Mouse (Mus musculus): ENCODE measurements around the gene Pex7.

Pex7 gene

DNA sequence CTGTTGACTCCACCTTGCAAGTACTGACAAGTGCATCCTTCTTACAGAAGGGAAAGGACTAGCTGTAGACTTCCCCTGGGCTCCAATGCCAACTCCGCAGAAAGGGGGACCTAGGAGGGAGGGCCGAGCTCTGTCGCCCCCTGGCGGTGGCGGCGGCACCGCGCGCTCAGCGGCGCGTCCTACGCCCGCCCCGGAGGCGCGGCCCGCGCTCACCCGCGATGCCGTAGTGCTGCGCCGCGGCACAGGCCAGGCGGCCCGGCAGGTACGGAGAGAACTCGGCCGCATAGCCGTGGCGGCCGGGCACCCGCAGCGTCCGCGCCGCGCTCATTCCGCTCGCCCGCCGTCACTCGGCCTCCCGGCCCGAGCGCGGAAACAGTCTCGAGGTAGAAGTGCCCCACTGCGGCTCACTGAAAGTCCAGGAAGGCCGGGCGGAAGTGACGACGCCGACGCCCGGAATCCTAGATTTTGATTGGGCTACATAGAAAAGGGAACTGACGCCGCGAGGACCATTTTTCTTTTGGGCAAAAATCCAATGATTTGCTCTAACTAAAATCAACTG, at the start of gene Pex7:
Gene Pex7 (minus strand): TSS at position 444 of the 559 bp plus-strand sequence.
- Histone ChIP-seq H3K36me3 (ENCODE audit: control insufficient read depth, insufficient read depth, low read length, poor library complexity, severe bottlenecking) (no peaks in the 10 kb centered on the region), H3K27me3 (ENCODE audit: control insufficient read depth, insufficient read depth, low read length, poor library complexity, severe bottlenecking) (no peaks in the 10 kb centered on the region)
- DNase-seq (ENCODE audit: low read depth, low spot score), result peak; percentile 95

DNA sequence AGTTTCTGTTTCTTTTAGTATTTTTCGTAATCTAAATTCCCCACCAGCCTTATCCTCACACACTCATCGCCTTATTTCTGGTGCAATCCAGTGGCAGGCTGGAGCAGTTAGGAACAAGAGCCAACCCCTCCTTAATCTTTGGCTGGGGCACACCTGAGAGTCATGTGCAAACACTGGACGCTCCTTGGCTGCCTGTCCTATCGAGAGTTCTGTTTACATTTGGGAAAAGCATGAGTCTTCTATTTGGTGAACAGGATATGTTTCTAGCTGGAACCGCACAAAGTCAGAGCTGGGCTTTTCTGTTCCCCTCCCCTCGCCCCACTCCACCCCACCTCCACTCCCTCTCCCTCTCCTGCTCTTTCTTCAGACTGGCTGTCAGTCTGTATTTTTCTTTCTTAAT, 49.3 kb upstream of the Pex7 start:
- no peak for DNase-seq (ENCODE audit: low read depth, low spot score)
- 0 out of 2 replicates have a peak, but pooled peaks cover 1% of the 10 kb centered on the region for H3K36me3 ChIP-seq (ENCODE audit: control insufficient read depth, insufficient read depth, low read length, poor library complexity, severe bottlenecking)
- no peaks in the 10 kb centered on the region for H3K27me3 ChIP-seq (ENCODE audit: control insufficient read depth, insufficient read depth, low read length, poor library complexity, severe bottlenecking)

DNA sequence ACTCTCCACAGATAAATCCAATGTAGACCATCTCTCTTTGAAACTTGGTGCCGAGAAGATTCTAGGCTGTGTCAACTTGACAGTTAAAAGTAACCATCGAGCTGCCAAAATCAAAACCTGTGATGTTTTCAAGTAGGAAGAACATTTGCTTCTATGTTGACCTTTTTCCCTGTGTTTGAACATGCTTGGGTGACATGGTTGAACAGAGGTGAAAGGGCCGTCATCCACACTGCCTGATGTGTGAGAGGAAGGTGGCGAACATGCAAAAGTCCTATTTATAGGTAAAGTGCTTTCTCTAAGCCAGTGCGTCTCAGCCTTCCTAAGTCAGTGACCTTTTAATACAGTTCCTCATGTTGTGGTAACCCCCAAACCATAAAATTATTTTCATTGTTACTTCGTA, 48.3 kb upstream of the Pex7 start:
- no peaks in the 10 kb centered on the region for H3K27me3 ChIP-seq (ENCODE audit: control insufficient read depth, insufficient read depth, low read length, poor library complexity, severe bottlenecking)
- peak; percentile 36 for DNase-seq (ENCODE audit: low read depth, low spot score)
- H3K36me3 ChIP-seq (ENCODE audit: control insufficient read depth, insufficient read depth, low read length, poor library complexity, severe bottlenecking), result 0 out of 2 replicates have a peak, but pooled peaks cover 4% of the 10 kb centered on the region

DNA sequence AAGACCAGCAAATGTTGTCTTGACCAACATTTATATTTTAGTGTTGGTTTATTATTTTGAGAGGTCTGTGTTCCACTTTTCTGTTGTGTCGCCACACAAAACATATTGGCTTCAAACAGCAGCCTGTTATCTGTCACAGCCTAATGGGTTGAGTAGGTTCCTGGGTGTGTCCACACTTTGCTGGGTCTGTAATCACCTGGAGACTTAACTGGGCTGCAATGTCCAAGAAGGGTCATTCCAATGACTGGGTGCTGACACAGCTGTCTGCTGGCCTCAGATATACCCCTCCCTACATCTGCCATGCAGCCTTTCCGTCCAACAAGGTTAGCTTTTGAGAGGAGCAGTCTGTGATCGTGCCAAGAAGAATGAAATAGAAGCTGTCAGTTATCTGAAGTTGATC, 47.1 kb upstream of the Pex7 start:
- H3K27me3 ChIP-seq (ENCODE audit: control insufficient read depth, insufficient read depth, low read length, poor library complexity, severe bottlenecking), result no peaks in the 10 kb centered on the region
- no peak for DNase-seq (ENCODE audit: low read depth, low spot score)
- H3K36me3 ChIP-seq (ENCODE audit: control insufficient read depth, insufficient read depth, low read length, poor library complexity, severe bottlenecking), result 0 out of 2 replicates have a peak, but pooled peaks cover 4% of the 10 kb centered on the region

DNA sequence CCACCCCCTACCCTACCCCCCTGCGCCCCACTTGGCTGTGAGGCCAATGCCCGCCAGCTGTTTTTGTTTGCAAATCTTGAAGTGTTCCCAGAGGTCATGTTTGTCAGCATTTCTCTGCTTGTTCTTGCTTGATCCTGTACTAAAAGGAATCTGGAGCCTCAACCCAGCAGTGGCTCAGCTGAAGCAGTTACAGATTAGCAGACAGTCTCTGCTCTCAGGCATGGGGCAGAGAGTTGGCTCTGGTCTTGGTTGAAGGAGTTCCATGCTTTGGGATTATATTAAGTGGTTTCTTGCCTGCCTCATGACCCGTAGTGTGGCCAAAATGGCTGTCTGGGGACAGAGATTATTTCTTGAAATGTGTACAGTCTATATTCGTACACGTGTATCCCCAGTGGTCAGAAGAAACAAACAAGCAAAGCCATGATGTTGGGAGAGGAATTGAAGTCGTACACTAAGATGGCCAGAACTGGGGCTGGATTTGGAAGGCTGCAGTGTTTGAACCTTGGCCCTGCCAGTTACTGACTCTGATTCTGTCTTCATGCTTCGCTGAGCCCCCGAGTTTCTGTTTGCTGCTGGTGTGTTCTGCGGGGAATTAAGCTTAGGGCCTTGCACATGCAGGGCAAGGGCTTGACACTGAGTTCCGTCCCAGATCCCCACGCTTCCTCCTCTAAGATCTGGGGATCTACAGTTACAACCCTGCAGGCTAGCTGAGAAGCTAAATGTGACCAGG, 45.7 kb upstream of the Pex7 start:
- no peaks in the 10 kb centered on the region for H3K27me3 ChIP-seq (ENCODE audit: control insufficient read depth, insufficient read depth, low read length, poor library complexity, severe bottlenecking)
- DNase-seq (ENCODE audit: low read depth, low spot score), result peak; percentile 48

DNA sequence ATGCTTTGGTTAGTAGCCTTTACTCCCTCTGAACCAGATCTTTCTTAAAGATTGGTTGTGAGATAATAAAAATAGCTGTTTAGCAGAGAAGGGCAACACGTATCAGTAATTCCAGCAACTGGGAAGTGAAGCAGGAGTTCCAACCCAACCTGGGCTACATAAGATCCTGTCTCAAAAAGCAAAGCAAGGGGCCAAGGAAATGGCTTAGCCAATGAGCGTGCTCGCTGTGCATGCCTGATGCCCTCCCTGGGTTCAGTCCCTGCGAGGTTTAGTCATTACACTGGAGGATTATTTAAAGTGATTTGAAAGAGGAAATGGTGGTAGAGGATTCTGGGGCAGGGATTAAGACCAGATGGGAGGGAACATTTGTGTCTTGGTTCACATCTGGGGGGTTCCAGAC, 41.6 kb upstream of the Pex7 start:
- DNase-seq (ENCODE audit: low read depth, low spot score), result no peak
- Histone ChIP-seq H3K27me3 (ENCODE audit: control insufficient read depth, insufficient read depth, low read length, poor library complexity, severe bottlenecking) (no peaks in the 10 kb centered on the region), H3K36me3 (ENCODE audit: control insufficient read depth, insufficient read depth, low read length, poor library complexity, severe bottlenecking) (0 out of 2 replicates have a peak, but pooled peaks cover 4% of the 10 kb centered on the region)

More for the DNA sequence above, 45.7 kb upstream of the Pex7 start:
- H3K36me3 ChIP-seq (ENCODE audit: control insufficient read depth, insufficient read depth, low read length, poor library complexity, severe bottlenecking), result 0 out of 2 replicates have a peak, but pooled peaks cover 4% of the 10 kb centered on the region

DNA sequence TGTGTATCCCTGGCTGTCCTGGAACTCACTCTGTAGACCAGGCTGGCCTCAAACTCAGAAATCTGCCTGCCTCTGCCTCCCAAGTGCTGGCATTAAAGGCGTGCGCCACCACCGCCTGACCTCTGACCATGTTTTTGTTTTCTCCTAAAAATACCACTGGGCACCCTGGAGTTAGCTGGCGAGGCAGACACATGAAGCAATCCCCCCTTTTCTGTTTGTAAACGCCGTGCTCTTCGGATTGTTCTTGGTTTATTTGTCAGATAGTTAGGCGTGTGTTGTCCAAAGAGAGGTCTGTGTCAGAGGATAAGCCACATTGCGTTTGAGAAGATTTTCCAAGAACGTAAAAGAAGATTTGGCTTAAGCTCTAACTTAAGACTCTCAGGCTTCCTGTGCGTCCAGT, 40.9 kb upstream of the Pex7 start:
- Histone ChIP-seq H3K27me3 (ENCODE audit: control insufficient read depth, insufficient read depth, low read length, poor library complexity, severe bottlenecking) (no peaks in the 10 kb centered on the region), H3K36me3 (ENCODE audit: control insufficient read depth, insufficient read depth, low read length, poor library complexity, severe bottlenecking) (0 out of 2 replicates have a peak, but pooled peaks cover 4% of the 10 kb centered on the region)
- no peak for DNase-seq (ENCODE audit: low read depth, low spot score)

DNA sequence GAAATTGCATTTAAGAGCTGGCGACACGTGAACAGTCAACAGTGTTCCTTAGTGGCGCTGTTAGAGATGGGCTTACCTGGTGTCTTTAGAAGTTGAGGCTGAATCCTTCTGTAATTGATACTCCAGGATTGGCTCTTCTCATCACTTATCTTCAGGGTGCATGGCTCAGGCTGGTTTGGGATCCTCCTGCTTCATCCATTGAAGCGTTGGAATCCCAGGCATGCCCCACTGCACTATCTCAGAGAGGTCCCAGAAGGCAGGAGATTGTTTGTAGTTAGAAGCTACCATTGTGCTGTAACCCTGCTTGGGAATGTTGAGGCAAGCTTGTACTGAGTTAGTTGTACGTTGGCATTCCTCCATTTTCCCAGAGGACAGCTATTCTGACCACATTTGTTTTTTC, 40.4 kb upstream of the Pex7 start:
- H3K36me3 ChIP-seq (ENCODE audit: control insufficient read depth, insufficient read depth, low read length, poor library complexity, severe bottlenecking), result 0 out of 2 replicates have a peak, but pooled peaks cover 4% of the 10 kb centered on the region
- DNase-seq (ENCODE audit: low read depth, low spot score), result no peak
- H3K27me3 ChIP-seq (ENCODE audit: control insufficient read depth, insufficient read depth, low read length, poor library complexity, severe bottlenecking), result no peaks in the 10 kb centered on the region

DNA sequence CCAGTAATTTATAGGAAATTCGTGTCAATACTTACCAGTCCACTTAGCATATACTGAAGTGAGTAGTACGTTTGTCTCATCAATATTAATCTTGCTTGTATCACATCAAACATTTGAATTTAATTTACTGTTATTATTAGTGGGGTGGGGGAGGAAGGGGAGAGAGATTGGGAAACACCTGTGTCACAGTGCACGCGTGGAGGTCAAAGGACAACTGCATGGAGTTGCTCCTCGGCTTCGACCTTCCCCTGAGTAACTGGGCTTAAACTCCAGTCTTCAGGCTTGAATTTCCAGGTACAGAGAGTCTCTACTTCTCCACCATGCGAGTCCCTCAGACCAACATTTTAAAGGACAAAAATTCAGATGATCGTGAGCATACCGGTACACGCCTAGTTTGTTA, 40.0 kb upstream of the Pex7 start:
- no peaks in the 10 kb centered on the region for H3K27me3 ChIP-seq (ENCODE audit: control insufficient read depth, insufficient read depth, low read length, poor library complexity, severe bottlenecking)
- no peak for DNase-seq (ENCODE audit: low read depth, low spot score)
- H3K36me3 ChIP-seq (ENCODE audit: control insufficient read depth, insufficient read depth, low read length, poor library complexity, severe bottlenecking), result 0 out of 2 replicates have a peak, but pooled peaks cover 4% of the 10 kb centered on the region

DNA sequence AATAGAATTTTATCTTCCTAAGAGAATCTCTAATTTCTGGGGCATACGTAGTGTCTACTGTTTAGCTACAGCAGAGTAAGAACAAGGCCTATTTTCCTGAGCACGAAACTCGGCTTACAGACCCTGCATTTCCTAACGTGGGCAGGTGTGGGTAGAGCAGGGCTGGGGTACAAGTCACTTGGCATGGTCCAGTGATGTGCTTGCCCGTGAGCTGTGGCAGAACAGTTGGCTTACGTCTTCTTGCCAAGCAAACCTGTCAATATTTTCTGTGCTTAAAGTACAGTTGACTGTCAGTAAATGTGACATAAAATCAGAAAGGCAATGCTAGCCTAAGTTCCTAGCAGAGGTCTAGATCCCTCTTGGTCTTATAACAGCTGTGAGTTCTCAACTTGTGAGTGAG, 39.2 kb upstream of the Pex7 start:
- H3K36me3 ChIP-seq (ENCODE audit: control insufficient read depth, insufficient read depth, low read length, poor library complexity, severe bottlenecking), result 0 out of 2 replicates have a peak, but pooled peaks cover 1% of the 10 kb centered on the region
- no peak for DNase-seq (ENCODE audit: low read depth, low spot score)
- no peaks in the 10 kb centered on the region for H3K27me3 ChIP-seq (ENCODE audit: control insufficient read depth, insufficient read depth, low read length, poor library complexity, severe bottlenecking)

DNA sequence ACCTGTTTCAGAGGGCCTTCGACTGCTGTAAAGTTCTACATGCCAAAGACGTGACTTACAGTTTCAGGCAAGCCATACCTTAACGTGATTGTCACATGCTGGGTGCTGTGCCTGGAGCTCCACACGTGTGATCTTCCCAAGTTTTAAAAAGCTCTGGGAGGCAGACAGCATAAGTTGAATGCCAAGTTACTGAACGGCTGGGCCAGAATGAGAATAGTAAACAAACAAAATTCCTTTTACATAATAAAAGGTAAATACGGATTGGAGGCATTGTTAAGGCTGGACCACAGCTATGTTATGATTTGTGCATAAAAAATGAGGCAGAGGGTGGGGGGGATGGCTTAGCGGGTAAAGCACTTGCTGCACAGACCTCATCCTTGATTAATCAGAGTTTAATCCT, 38.2 kb upstream of the Pex7 start:
- Histone ChIP-seq H3K36me3 (ENCODE audit: control insufficient read depth, insufficient read depth, low read length, poor library complexity, severe bottlenecking) (no peaks in the 10 kb centered on the region), H3K27me3 (ENCODE audit: control insufficient read depth, insufficient read depth, low read length, poor library complexity, severe bottlenecking) (no peaks in the 10 kb centered on the region)
- DNase-seq (ENCODE audit: low read depth, low spot score), result no peak

DNA sequence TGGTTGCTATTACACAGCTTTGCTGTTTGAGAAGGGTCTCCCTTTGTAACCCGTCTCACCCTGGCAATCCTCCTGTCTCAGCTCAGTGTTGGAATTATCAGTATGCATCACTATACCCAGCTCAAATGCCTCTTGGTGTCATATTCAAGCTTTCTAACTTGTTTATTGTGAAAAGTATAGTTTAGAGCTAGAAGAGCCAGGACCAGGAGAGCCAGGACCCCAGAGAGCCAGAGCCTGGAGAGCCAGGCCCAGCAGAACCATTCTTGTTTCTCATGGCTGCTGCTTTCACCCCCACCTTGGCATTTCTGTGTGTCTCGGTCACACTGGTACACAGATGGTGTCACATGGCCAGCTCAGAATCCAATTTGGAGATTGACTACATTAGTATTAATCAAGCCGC, 35.1 kb upstream of the Pex7 start:
- Histone ChIP-seq H3K27me3 (ENCODE audit: control insufficient read depth, insufficient read depth, low read length, poor library complexity, severe bottlenecking) (no peaks in the 10 kb centered on the region), H3K36me3 (ENCODE audit: control insufficient read depth, insufficient read depth, low read length, poor library complexity, severe bottlenecking) (no peaks in the 10 kb centered on the region)
- no peak for DNase-seq (ENCODE audit: low read depth, low spot score)

DNA sequence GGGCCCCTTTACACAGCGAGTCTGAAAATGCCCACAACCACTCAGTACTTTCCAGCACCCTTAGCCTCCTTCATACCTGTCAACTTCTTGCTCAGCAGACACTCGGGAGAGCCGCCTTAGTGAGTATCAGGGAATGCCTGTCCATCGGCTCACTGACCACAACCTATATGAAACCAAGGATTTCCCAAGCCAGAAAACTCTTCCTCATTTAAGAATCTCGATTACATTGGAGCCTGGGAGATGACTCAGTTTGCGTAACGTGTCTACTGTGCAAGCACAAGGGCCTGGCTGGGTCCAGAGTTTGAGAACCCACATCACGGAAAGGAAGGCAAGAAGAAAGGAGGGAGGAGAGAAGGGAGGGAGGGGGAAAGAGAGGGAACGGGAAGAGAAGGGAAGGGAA, 34.4 kb upstream of the Pex7 start:
- Histone ChIP-seq H3K36me3 (ENCODE audit: control insufficient read depth, insufficient read depth, low read length, poor library complexity, severe bottlenecking) (no peaks in the 10 kb centered on the region), H3K27me3 (ENCODE audit: control insufficient read depth, insufficient read depth, low read length, poor library complexity, severe bottlenecking) (no peaks in the 10 kb centered on the region)
- no peak for DNase-seq (ENCODE audit: low read depth, low spot score)

DNA sequence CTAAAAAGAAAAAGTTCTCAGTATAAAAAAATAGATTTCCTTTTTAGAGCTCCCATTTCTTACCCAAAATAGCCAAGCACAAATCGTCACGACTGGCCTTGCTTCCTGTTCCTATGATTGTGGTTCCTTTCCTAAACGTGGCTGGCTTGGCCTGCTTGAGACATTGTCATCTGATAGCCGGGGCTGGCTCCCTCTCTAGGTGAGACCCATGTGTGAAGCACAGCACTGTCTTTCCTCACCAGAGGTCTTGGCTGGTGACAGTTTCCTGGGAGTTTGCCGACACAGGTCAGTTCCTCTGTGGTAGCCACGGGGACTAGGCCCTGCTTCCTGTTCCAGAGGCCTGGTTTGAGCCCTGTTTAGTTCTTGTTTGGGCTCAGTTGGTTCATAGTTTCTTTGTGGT, 33.6 kb upstream of the Pex7 start:
- Histone ChIP-seq H3K27me3 (ENCODE audit: control insufficient read depth, insufficient read depth, low read length, poor library complexity, severe bottlenecking) (no peaks in the 10 kb centered on the region), H3K36me3 (ENCODE audit: control insufficient read depth, insufficient read depth, low read length, poor library complexity, severe bottlenecking) (no peaks in the 10 kb centered on the region)
- DNase-seq (ENCODE audit: low read depth, low spot score), result no peak

DNA sequence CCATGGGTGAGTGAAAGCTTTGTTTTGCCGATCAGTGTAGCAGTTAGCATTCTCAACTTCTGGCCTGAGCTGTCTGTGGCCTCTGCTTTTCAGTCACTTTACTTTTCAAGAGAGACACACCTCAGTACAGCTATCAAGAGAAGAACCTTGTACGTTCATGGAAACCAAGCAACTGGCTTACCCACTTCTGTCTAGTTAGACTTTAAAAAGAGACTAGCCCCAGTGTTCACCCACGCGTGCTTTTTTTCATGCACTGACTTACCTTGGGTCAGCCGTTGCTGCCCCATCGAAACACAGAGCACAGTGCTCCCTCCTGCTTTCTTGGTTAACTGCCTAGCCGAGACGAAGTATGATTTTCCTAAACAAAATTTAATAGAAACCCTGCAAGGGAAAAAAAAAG, 33.1 kb upstream of the Pex7 start:
- Histone ChIP-seq H3K36me3 (ENCODE audit: control insufficient read depth, insufficient read depth, low read length, poor library complexity, severe bottlenecking) (no peaks in the 10 kb centered on the region), H3K27me3 (ENCODE audit: control insufficient read depth, insufficient read depth, low read length, poor library complexity, severe bottlenecking) (no peaks in the 10 kb centered on the region)
- no peak for DNase-seq (ENCODE audit: low read depth, low spot score)
